Mouse (Mus musculus) CH12.LX (cell line): ENCODE results near the gene Ostc. TPM values are rescaled to one million over a fixed set of nuclear protein-coding genes. Genes with fewer than 3 reads are reported as not detected.

ENCODE experiments used
- DNase-seq: peaks from one replicate; pipeline ENCODE4 v3.0.0-alpha.2; 2013; ENCODE audit errors: extremely low read depth
- H3K27ac ChIP-seq: 2 replicates; pipeline ENCODE4 v1.5.1; 2012; ENCODE audit warnings: low read depth, mild to moderate bottlenecking, control low read depth, moderate library complexity; ENCODE audit not compliant: insufficient read depth
- H3K27me3 ChIP-seq: replicated peaks from 2 replicates; pipeline ENCODE3; 2012; ENCODE audit warnings: inconsistent platforms
- H3K36me3 ChIP-seq, 2 experiments: replicated peaks in 1 of 2; 2 replicates each; pipeline versions ENCODE3 to v1.6.1; 2012; ENCODE audit warnings: inconsistent platforms in 1 of 2, low read length in 1 of 2, mild to moderate bottlenecking in 1 of 2, mixed read lengths in 1 of 2, moderate library complexity in 1 of 2; ENCODE audit not compliant: control insufficient read depth in 1 of 2, insufficient read depth in 1 of 2
- H3K4me1 ChIP-seq, 2 experiments: 2 replicates each; pipeline ENCODE4 v1.6.1; 2012; ENCODE audit warnings: inconsistent platforms in 1 of 2, moderate library complexity in 1 of 2; ENCODE audit not compliant: insufficient read depth in 2 of 2, control insufficient read depth in 1 of 2
- H3K4me2 ChIP-seq: 2 replicates; pipeline ENCODE4 v1.6.1; 2012; ENCODE audit warnings: low read depth, mild to moderate bottlenecking, control low read depth; ENCODE audit not compliant: poor library complexity, insufficient read depth, severe bottlenecking
- H3K4me3 ChIP-seq, 3 experiments: fragments of 150-350 bp in 1 of 3; sonication (generic) in 1 of 3; replicated peaks in 1 of 3; 2 replicates each; pipeline versions ENCODE3 to v1.5.1; 2011 to 2012; ENCODE audit warnings: low read depth in 2 of 3, low read length in 2 of 3, mild to moderate bottlenecking in 2 of 3, moderate library complexity in 2 of 3, control low read depth in 1 of 3, improper control_type of control experiment in 1 of 3, inconsistent platforms in 1 of 3, mixed read lengths in 1 of 3; ENCODE audit not compliant: poor library complexity in 1 of 3
- H3K79me2 ChIP-seq: replicated peaks from 2 replicates; pipeline ENCODE4 v1.6.1; 2012; ENCODE audit warnings: mild to moderate bottlenecking, moderate library complexity; ENCODE audit not compliant: control insufficient read depth, poor library complexity, insufficient read depth, severe bottlenecking; ENCODE audit errors: extremely low read depth
- H3K9ac ChIP-seq: 2 replicates; pipeline ENCODE4 v1.6.1; 2012; ENCODE audit warnings: low read depth, mild to moderate bottlenecking, control low read depth, moderate library complexity; ENCODE audit not compliant: insufficient read depth
- H3K9me3 ChIP-seq: replicated peaks from 2 replicates; pipeline ENCODE3; 2012; ENCODE audit warnings: low read length, inconsistent platforms, mixed read lengths
- BHLHE40 ChIP-seq: IDR thresholded peaks from 2 replicates; pipeline ENCODE4 v1.6.1; 2011; ENCODE audit warnings: mild to moderate bottlenecking, low read depth, low read length, improper control_type of control experiment
- CHD1 ChIP-seq: IDR thresholded peaks from 2 replicates; pipeline ENCODE4 v1.6.1; 2012; ENCODE audit warnings: low read depth, low read length, improper control_type of control experiment, inconsistent platforms
- CHD2 ChIP-seq: IDR thresholded peaks from 2 replicates; pipeline ENCODE4 v1.6.1; 2011; ENCODE audit warnings: low read length, improper control_type of control experiment
- E2F4 ChIP-seq: IDR thresholded peaks from 2 replicates; pipeline ENCODE4 v1.6.1; 2011; ENCODE audit warnings: low read depth, low read length, improper control_type of control experiment; ENCODE audit not compliant: insufficient replicate concordance
- ELF1 ChIP-seq: IDR thresholded peaks from 2 replicates; pipeline ENCODE4 v1.6.1; 2014; ENCODE audit warnings: low read depth, mild to moderate bottlenecking, inconsistent platforms, low read length, improper control_type of control experiment
- EP300 ChIP-seq: IDR thresholded peaks from 2 replicates; pipeline ENCODE4 v1.6.1; 2011; ENCODE audit warnings: low read length, improper control_type of control experiment
- ETS1 ChIP-seq: conservative IDR thresholded peaks from 2 replicates; pipeline ENCODE4 v1.6.1; 2012; ENCODE audit warnings: low read depth, mild to moderate bottlenecking, inconsistent platforms, low read length, improper control_type of control experiment, moderate library complexity
- GABPA ChIP-seq: IDR thresholded peaks from 2 replicates; pipeline ENCODE4 v1.6.1; 2012; ENCODE audit warnings: low read depth, low read length, improper control_type of control experiment, inconsistent platforms; ENCODE audit not compliant: insufficient replicate concordance
- HCFC1 ChIP-seq: IDR thresholded peaks from 2 replicates; pipeline ENCODE4 v1.6.1; 2012; ENCODE audit warnings: low read depth, mild to moderate bottlenecking, inconsistent platforms, low read length, improper control_type of control experiment
- JUN ChIP-seq: IDR thresholded peaks from 2 replicates; pipeline ENCODE4 v1.6.1; 2011; ENCODE audit warnings: low read depth, mild to moderate bottlenecking, low read length, improper control_type of control experiment, moderate library complexity; ENCODE audit not compliant: insufficient read depth
- JUND ChIP-seq: conservative IDR thresholded peaks from 2 replicates; pipeline ENCODE4 v1.6.1; 2011; ENCODE audit warnings: low read depth, low read length, improper control_type of control experiment
- MAFK ChIP-seq: IDR thresholded peaks from 2 replicates; pipeline ENCODE4 v1.6.1; 2011; ENCODE audit warnings: low read length, improper control_type of control experiment; ENCODE audit not compliant: insufficient replicate concordance
- MEF2A ChIP-seq: IDR thresholded peaks from 2 replicates; pipeline ENCODE4 v1.6.1; 2014; ENCODE audit warnings: low read depth, mild to moderate bottlenecking, inconsistent platforms, low read length, improper control_type of control experiment, borderline replicate concordance
- MXI1 ChIP-seq: IDR thresholded peaks from 2 replicates; pipeline ENCODE4 v1.6.1; 2011; ENCODE audit warnings: mild to moderate bottlenecking, low read depth, low read length, improper control_type of control experiment
- MYC ChIP-seq: IDR thresholded peaks from 2 replicates; pipeline ENCODE4 v1.6.1; 2011; ENCODE audit warnings: low read depth, mild to moderate bottlenecking, improper control_type of control experiment, low read length
- NELFE ChIP-seq: IDR thresholded peaks from 2 replicates; pipeline ENCODE4 v1.6.1; 2011; ENCODE audit warnings: low read depth, low read length, improper control_type of control experiment
- NRF1 ChIP-seq: IDR thresholded peaks from 2 replicates; pipeline ENCODE4 v1.6.1; 2014; ENCODE audit warnings: low read depth, mild to moderate bottlenecking, inconsistent platforms, low read length, improper control_type of control experiment, moderate library complexity
- POLR2A ChIP-seq: IDR thresholded peaks from 2 replicates; pipeline ENCODE4 v1.6.1; 2011; ENCODE audit warnings: low read depth, mild to moderate bottlenecking, improper control_type of control experiment, low read length
- POLR2AphosphoS2 ChIP-seq: IDR thresholded peaks from 2 replicates; pipeline ENCODE4 v1.6.1; 2011; ENCODE audit warnings: low read depth, low read length, improper control_type of control experiment
- RAD21 ChIP-seq: IDR thresholded peaks from 2 replicates; pipeline ENCODE4 v1.6.1; 2011; ENCODE audit warnings: low read depth, mild to moderate bottlenecking, low read length, improper control_type of control experiment, moderate library complexity
- SIN3A ChIP-seq: IDR thresholded peaks from 2 replicates; pipeline ENCODE4 v1.6.1; 2012; ENCODE audit warnings: low read length, improper control_type of control experiment, inconsistent platforms
- TBP ChIP-seq: conservative IDR thresholded peaks from 2 replicates; pipeline ENCODE4 v1.6.1; 2011; ENCODE audit warnings: low read depth, low read length, improper control_type of control experiment
- TCF12 ChIP-seq: IDR thresholded peaks from 2 replicates; pipeline ENCODE4 v1.6.1; 2014; ENCODE audit warnings: low read depth, mild to moderate bottlenecking, inconsistent platforms, low read length, improper control_type of control experiment
- UBTF ChIP-seq: IDR thresholded peaks from 2 replicates; pipeline ENCODE4 v1.6.1; 2012; ENCODE audit warnings: low read depth, mild to moderate bottlenecking, inconsistent platforms, low read length, improper control_type of control experiment, moderate library complexity
- USF2 ChIP-seq: conservative IDR thresholded peaks from 2 replicates; pipeline ENCODE4 v1.6.1; 2011; ENCODE audit warnings: low read depth, low read length, improper control_type of control experiment
- ZKSCAN1 ChIP-seq: IDR thresholded peaks from 2 replicates; pipeline ENCODE4 v1.6.1; 2012; ENCODE audit warnings: low read depth, inconsistent platforms, low read length, improper control_type of control experiment, borderline replicate concordance
- dilution Hi-C: fragments of 300-500 bp; cut with MboI; formaldehyde crosslinking; loops from 2 replicates; pipeline ENCODE4 v1.14.3; 2020; ENCODE audit warnings: low sequenced_read_pairs; ENCODE audit not compliant: extremely low pct_unique_long_range_greater_than_20kb, extremely low pct_ligation_motif_present
- in situ Hi-C: fragments of 300-500 bp; cut with MboI; formaldehyde crosslinking; loops from 3 replicates; pipeline ENCODE4 v1.14.3; 2019; ENCODE audit warnings: low sequenced_read_pairs, low pct_ligation_motif_present, low pct_unique_long_range_greater_than_20kb, mixed read lengths
- polyA plus RNA-seq: library from polyadenylated mRNA; unstranded; fragments of >175 nt; gene quantifications from 2 replicates; pipeline ENCODE4 v1.2.1, GENCODE M21; 2012; ENCODE audit warnings: low read depth; ENCODE audit not compliant: insufficient read length
- total RNA-seq, 2 experiments: library from RNA; depleted of rRNA; stranded (reverse); fragments of 300-350 nt in 1 of 2; fragments of >200 nt in 1 of 2; gene quantifications; 2 replicates each; pipeline ENCODE4 v1.2.3; 2012 to 2014

The Ostc gene
- total and polyA plus RNA-seq, 3 experiments, result 214 to 565 (median 237) TPM

DNA sequence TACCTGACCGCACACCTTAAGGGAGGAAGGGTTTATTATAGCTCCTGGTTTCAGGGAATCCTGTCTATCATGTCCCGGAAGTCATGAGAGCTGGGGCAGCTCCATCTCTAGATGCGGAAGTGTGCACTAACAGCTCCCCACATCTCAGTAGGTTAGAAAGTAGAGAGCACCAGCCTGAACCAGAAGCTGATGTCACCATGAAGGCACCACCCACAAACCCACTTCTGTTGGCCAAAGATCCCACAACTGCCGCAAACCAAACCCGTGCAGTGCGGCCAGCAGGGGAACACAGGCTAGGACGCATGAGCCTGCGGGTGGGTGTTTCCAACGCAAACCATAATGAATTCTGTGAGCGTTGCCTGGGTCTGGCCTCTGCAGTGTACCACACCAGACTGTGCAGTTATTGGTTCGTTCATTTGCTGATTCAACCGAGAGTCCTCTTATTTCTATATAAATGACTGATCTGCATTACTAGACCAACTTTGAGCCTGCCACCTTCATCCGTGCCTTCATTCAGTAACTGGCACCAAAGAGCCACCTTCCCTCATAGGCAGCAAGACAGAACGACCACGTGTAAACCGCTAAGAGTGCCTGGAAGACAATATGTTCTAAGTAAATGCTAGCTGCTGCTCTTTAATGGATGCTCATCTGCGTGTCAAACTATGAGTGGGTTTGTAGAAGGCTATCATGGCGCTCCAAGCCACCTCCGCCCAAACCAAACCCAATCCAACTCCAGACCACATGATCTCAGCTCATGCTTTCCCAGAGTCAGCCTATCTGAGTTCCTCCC, 31.4 kb downstream of the Ostc start:
- DNase-seq, result no peak
- in situ Hi-C loops, result loop anchor here (25.0 kb wide), 1 partner anchor 766 kb away; the partner anchor contains the start of gene Casp6
- TF ChIP-seq GABPA, result no peak
- TF ChIP-seq ETS1, result no peak
- TF ChIP-seq NRF1, result no peak
- no peak for TF ChIP-seq HCFC1
- TF ChIP-seq EP300, result no peak
- no peak for TF ChIP-seq MYC
- no peak for TF ChIP-seq MAFK
- no peak for TF ChIP-seq RAD21
- TF ChIP-seq SIN3A, result no peak
- TF ChIP-seq CHD1, result no peak
- no peak for TF ChIP-seq ELF1
- no peak for TF ChIP-seq JUND
- no peak for TF ChIP-seq POLR2A
- no peak for TF ChIP-seq TCF12
- TF ChIP-seq JUN, result no peak
- TF ChIP-seq UBTF, result no peak
- TF ChIP-seq MEF2A, result no peak

DNA sequence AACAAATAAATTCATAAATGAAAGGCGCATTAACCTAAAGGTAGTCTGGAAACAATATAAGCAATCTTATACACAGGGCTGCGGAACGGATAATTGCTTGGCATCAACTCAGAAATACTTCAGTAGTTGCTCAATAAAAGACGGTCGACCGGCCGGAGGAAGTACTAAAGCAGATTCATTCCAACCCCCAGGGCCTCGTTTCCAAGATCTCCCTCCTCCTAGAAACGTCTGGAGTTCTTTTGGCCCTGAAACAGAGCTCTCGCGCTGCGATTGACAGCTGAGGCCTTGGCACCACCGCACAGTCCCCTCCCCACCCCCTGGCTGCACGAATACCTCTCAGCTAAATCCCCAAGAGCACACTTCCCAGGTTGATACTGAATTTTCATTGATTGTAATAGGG, 38.0 kb downstream of the Ostc start:
- Histone ChIP-seq H3K9me3 (no peaks in the 10 kb centered on the region), H3K27ac (no peak overlapping the region), H3K4me1 (no peaks in the 10 kb centered on the region), H3K27me3 (no peaks in the 10 kb centered on the region), H3K4me3 (no peak overlapping the region), H3K4me2 (no peak overlapping the region), H3K79me2 (no peaks in the 10 kb centered on the region), H3K9ac (no peak overlapping the region), H3K36me3 (no peaks in the 10 kb centered on the region)
- TF ChIP-seq CHD1 (no peak), POLR2AphosphoS2 (no peak), UBTF (no peak), BHLHE40 (no peak), E2F4 (no peak), USF2 (no peak), TCF12 (no peak), NELFE (no peak), MXI1 (no peak), ZKSCAN1 (no peak), EP300 (no peak), TBP (no peak), NRF1 (no peak), CHD2 (no peak), POLR2A (no peak), JUN (no peak)
- in situ Hi-C loops, result no loop called here
- DNase-seq, result no peak
- dilution Hi-C loops, result no loop called here

More for the DNA sequence above, 31.4 kb downstream of the Ostc start:
- Histone ChIP-seq H3K9me3 (no peaks in the 10 kb centered on the region), H3K4me3 (no peak overlapping the region), H3K4me1 (peaks cover 4 to 5% of the 10 kb centered on the region in 2 experiments; a peak in 3 of 4 replicates), H3K4me2 (no peak overlapping the region), H3K79me2 (no peaks in the 10 kb centered on the region), H3K36me3 (no peaks in the 10 kb centered on the region), H3K27ac (no peak overlapping the region), H3K9ac (no peak overlapping the region), H3K27me3 (no peaks in the 10 kb centered on the region)
- dilution Hi-C loops, result no loop called here
